Mouse (Mus musculus) embryonic facial prominence, embryonic 12.5 days (tissue): ENCODE data around the gene Rnf157. TPM values are rescaled to one million over a fixed set of nuclear protein-coding genes. Genes with fewer than 3 reads are reported as not detected.

Experiments
- ATAC-seq: fragments of 200-750 bp; cut with Nextera tagmentation; 2 replicates; pipeline ENCODE4 v1.8.0; 2017; ENCODE audit not compliant: insufficient number of reproducible peaks, insufficient read depth, low FRiP score, low TSS enrichment
- H3K27ac ChIP-seq: fragments of 300-500 bp; sonication (generic); 2 replicates; pipeline ENCODE4 v1.5.1; 2016; ENCODE audit warnings: mild to moderate bottlenecking
- H3K27me3 ChIP-seq: fragments of 300-500 bp; sonication (generic); 2 replicates; pipeline ENCODE4 v1.6.1; 2016; ENCODE audit warnings: mild to moderate bottlenecking, moderate library complexity
- H3K36me3 ChIP-seq: fragments of 300-500 bp; sonication (generic); 2 replicates; pipeline ENCODE4 v1.6.1; 2016; ENCODE audit warnings: mild to moderate bottlenecking
- H3K4me1 ChIP-seq: fragments of 300-500 bp; sonication (generic); 2 replicates; pipeline ENCODE4 v1.6.1; 2016
- H3K4me2 ChIP-seq: fragments of 300-500 bp; sonication (generic); replicated peaks from 2 replicates; pipeline ENCODE4 v1.6.1; 2016; ENCODE audit warnings: mild to moderate bottlenecking, moderate library complexity
- H3K4me3 ChIP-seq: fragments of 300-500 bp; sonication (generic); 2 replicates; pipeline ENCODE4 v1.5.1; 2016; ENCODE audit warnings: mild to moderate bottlenecking
- H3K9ac ChIP-seq: fragments of 300-500 bp; sonication (generic); 2 replicates; pipeline ENCODE4 v1.6.1; 2016; ENCODE audit warnings: mild to moderate bottlenecking, moderate library complexity
- H3K9me3 ChIP-seq: fragments of 300-500 bp; sonication (generic); 2 replicates; pipeline ENCODE4 v1.6.1; 2016; ENCODE audit warnings: mild to moderate bottlenecking, moderate library complexity
- WGBS: fragments of 180-500 bp; shearing (Covaris S2); methylation state at CpG from one replicate; pipeline ENCODE4 v1.1.7; 2016; 5-methylcytosine and 5-hydroxymethylcytosine counted together
- polyA plus RNA-seq: library from polyadenylated mRNA; unstranded; fragments of >200 nt; fragmentation: Nextera tagmentation; extraction: Ambion mirVana; gene quantifications from 2 replicates; pipeline ENCODE4 v1.2.1, GENCODE M21; 2016

The Rnf157 gene
- polyA plus RNA-seq, 1 experiment from 2014 or later = 27.4 TPM

GRCm38 (mm10) chr11:116306126-116306982, 106.5 kb downstream of the Rnf157 start:
- peak overlapping the region; percentile 50 for H3K27ac ChIP-seq
- ATAC-seq = peak; percentile 75
- H3K4me2 ChIP-seq = peak overlapping the region; percentile 87
- H3K4me3 ChIP-seq = peak overlapping the region; percentile 91
- peak overlapping the region; percentile 88 for H3K9ac ChIP-seq
- H3K36me3 ChIP-seq = peaks cover 36% of the 10 kb centered on the region
- no peaks in the 10 kb centered on the region for H3K27me3 ChIP-seq
- WGBS = 2% methylated on average over 53 of the region's 53 CpGs
- no peaks in the 10 kb centered on the region for H3K9me3 ChIP-seq
- peaks cover 10% of the 10 kb centered on the region for H3K4me1 ChIP-seq

GRCm38 (mm10) chr11:116305423-116305822, 107.4 kb downstream of the Rnf157 start:
- peaks cover 10% of the 10 kb centered on the region for H3K4me1 ChIP-seq
- peaks cover 46% of the 10 kb centered on the region for H3K36me3 ChIP-seq
- no peak for ATAC-seq
- H3K9me3 ChIP-seq = no peaks in the 10 kb centered on the region
- no peak overlapping the region for H3K27ac ChIP-seq
- H3K9ac ChIP-seq = no peak overlapping the region
- whole genome bisulfite sequencing = 94% methylated on average over 2 of the region's 2 CpGs
- H3K4me2 ChIP-seq = peak overlapping the region; percentile 87
- H3K27me3 ChIP-seq = no peaks in the 10 kb centered on the region
- peak overlapping the region; percentile 91; the same call in 1 of the 2 replicates for H3K4me3 ChIP-seq

GRCm38 (mm10) chr11:116298621-116299020, 114.2 kb downstream of the Rnf157 start:
- no peak for ATAC-seq
- H3K9me3 ChIP-seq = no peaks in the 10 kb centered on the region
- 91% methylated on average over 6 of the region's 6 CpGs for WGBS
- no peak overlapping the region for H3K4me3 ChIP-seq
- H3K27me3 ChIP-seq = no peaks in the 10 kb centered on the region
- H3K4me2 ChIP-seq = no peak overlapping the region
- H3K9ac ChIP-seq = no peak overlapping the region
- H3K4me1 ChIP-seq = no peaks in the 10 kb centered on the region
- no peak overlapping the region for H3K27ac ChIP-seq
- H3K36me3 ChIP-seq = peaks cover 86% of the 10 kb centered on the region

- H3K27ac ChIP-seq = no peak overlapping the region
- H3K27me3 ChIP-seq = no peaks in the 10 kb centered on the region
- no peak overlapping the region for H3K4me2 ChIP-seq
- H3K9me3 ChIP-seq = no peaks in the 10 kb centered on the region
- 85% methylated on average over 11 of the region's 11 CpGs for WGBS
- H3K4me1 ChIP-seq = no peaks in the 10 kb centered on the region
- H3K4me3 ChIP-seq = no peak overlapping the region
- no peak for ATAC-seq
- H3K36me3 ChIP-seq = peaks cover 82% of the 10 kb centered on the region
- H3K9ac ChIP-seq = no peak overlapping the region
Observed at GRCm38 (mm10) chr11:116298221-116298620, 114.6 kb downstream of the Rnf157 start.

- Histone ChIP-seq H3K9me3 (no peaks in the 10 kb centered on the region), H3K4me3 (no peak overlapping the region), H3K27me3 (no peaks in the 10 kb centered on the region), H3K4me1 (no peaks in the 10 kb centered on the region), H3K36me3 (peaks cover 77% of the 10 kb centered on the region), H3K9ac (no peak overlapping the region), H3K27ac (no peak overlapping the region), H3K4me2 (no peak overlapping the region)
- 64% methylated on average over 3 of the region's 3 CpGs for WGBS
- 0 out of 2 replicates have a peak, but pooled peaks have one; percentile 3 for ATAC-seq
Observed at GRCm38 (mm10) chr11:116297017-116297416, 115.8 kb downstream of the Rnf157 start.

GRCm38 (mm10) chr11:116296191-116296734, 116.6 kb downstream of the Rnf157 start:
- WGBS = 81% methylated on average over 8 of the region's 8 CpGs
- H3K36me3 ChIP-seq = peaks cover 76% of the 10 kb centered on the region
- no peaks in the 10 kb centered on the region for H3K4me1 ChIP-seq
- no peak overlapping the region for H3K9ac ChIP-seq
- no peak overlapping the region for H3K4me3 ChIP-seq
- H3K9me3 ChIP-seq = no peaks in the 10 kb centered on the region
- no peaks in the 10 kb centered on the region for H3K27me3 ChIP-seq
- ATAC-seq = no peak
- no peak overlapping the region for H3K4me2 ChIP-seq
- no peak overlapping the region for H3K27ac ChIP-seq

- H3K4me2 ChIP-seq = no peak overlapping the region
- H3K27me3 ChIP-seq = no peaks in the 10 kb centered on the region
- 0 out of 2 replicates have a peak, but pooled peaks have one; percentile 16 for ATAC-seq
- 33% methylated on average over 5 of the region's 5 CpGs for WGBS
- H3K9me3 ChIP-seq = no peaks in the 10 kb centered on the region
- H3K9ac ChIP-seq = no peak overlapping the region
- H3K4me3 ChIP-seq = no peak overlapping the region
- no peaks in the 10 kb centered on the region for H3K4me1 ChIP-seq
- H3K27ac ChIP-seq = no peak overlapping the region
- H3K36me3 ChIP-seq = peaks cover 76% of the 10 kb centered on the region
Observed at GRCm38 (mm10) chr11:116294319-116294718, 118.5 kb downstream of the Rnf157 start.

GRCm38 (mm10) chr11:116293538-116294137, 119.2 kb downstream of the Rnf157 start:
- H3K4me2 ChIP-seq = no peak overlapping the region
- H3K4me1 ChIP-seq = no peaks in the 10 kb centered on the region
- ATAC-seq = no peak
- H3K27me3 ChIP-seq = no peaks in the 10 kb centered on the region
- no peaks in the 10 kb centered on the region for H3K9me3 ChIP-seq
- no peak overlapping the region for H3K27ac ChIP-seq
- 83% methylated on average over 12 of the region's 12 CpGs for WGBS
- H3K36me3 ChIP-seq = peaks cover 76% of the 10 kb centered on the region
- H3K4me3 ChIP-seq = no peak overlapping the region
- no peak overlapping the region for H3K9ac ChIP-seq

- no peak overlapping the region for H3K27ac ChIP-seq
- no peak overlapping the region for H3K4me3 ChIP-seq
- no peak overlapping the region for H3K4me2 ChIP-seq
- ATAC-seq = no peak
- 91% methylated on average over 13 of the region's 13 CpGs for WGBS
- no peak overlapping the region for H3K9ac ChIP-seq
- H3K27me3 ChIP-seq = no peaks in the 10 kb centered on the region
- no peaks in the 10 kb centered on the region for H3K9me3 ChIP-seq
- H3K4me1 ChIP-seq = no peaks in the 10 kb centered on the region
- H3K36me3 ChIP-seq = peaks cover 83% of the 10 kb centered on the region
Observed at GRCm38 (mm10) chr11:116292401-116292800, 120.4 kb downstream of the Rnf157 start.

GRCm38 (mm10) chr11:116290556-116290955, 122.3 kb downstream of the Rnf157 start:
- H3K9me3 ChIP-seq = no peaks in the 10 kb centered on the region
- ATAC-seq = no peak
- H3K27me3 ChIP-seq = peaks cover 4% of the 10 kb centered on the region; the same call in 1 of the 2 replicates
- H3K4me3 ChIP-seq = no peak overlapping the region
- no peak overlapping the region for H3K4me2 ChIP-seq
- WGBS = 81% methylated on average over 8 of the region's 8 CpGs
- H3K9ac ChIP-seq = no peak overlapping the region
- H3K27ac ChIP-seq = no peak overlapping the region
- peaks cover 69% of the 10 kb centered on the region for H3K36me3 ChIP-seq
- H3K4me1 ChIP-seq = no peaks in the 10 kb centered on the region

- Histone ChIP-seq H3K27ac (0 out of 2 replicates have a peak overlapping the region, but pooled peaks have one; percentile 36), H3K4me1 (no peaks in the 10 kb centered on the region), H3K9me3 (no peaks in the 10 kb centered on the region), H3K9ac (no peak overlapping the region), H3K4me3 (no peak overlapping the region), H3K27me3 (peaks cover 36% of the 10 kb centered on the region), H3K36me3 (peaks cover 51% of the 10 kb centered on the region), H3K4me2 (no peak overlapping the region)
- ATAC-seq = no peak
- WGBS = 76% methylated on average over 5 of the region's 5 CpGs
Observed at GRCm38 (mm10) chr11:116287351-116287750, 125.5 kb downstream of the Rnf157 start.
